Mouse (Mus musculus): ENCODE results near the gene Glis2.
A peak's percentile ranks its signal among the peaks of the same experiment; 100 is the strongest.
"Not testable (repeated sequence)": the region's sequence is repeated elsewhere in the genome, so short reads cannot be mapped to it uniquely, and the experiment has no call there.

Glis2 gene

DNA sequence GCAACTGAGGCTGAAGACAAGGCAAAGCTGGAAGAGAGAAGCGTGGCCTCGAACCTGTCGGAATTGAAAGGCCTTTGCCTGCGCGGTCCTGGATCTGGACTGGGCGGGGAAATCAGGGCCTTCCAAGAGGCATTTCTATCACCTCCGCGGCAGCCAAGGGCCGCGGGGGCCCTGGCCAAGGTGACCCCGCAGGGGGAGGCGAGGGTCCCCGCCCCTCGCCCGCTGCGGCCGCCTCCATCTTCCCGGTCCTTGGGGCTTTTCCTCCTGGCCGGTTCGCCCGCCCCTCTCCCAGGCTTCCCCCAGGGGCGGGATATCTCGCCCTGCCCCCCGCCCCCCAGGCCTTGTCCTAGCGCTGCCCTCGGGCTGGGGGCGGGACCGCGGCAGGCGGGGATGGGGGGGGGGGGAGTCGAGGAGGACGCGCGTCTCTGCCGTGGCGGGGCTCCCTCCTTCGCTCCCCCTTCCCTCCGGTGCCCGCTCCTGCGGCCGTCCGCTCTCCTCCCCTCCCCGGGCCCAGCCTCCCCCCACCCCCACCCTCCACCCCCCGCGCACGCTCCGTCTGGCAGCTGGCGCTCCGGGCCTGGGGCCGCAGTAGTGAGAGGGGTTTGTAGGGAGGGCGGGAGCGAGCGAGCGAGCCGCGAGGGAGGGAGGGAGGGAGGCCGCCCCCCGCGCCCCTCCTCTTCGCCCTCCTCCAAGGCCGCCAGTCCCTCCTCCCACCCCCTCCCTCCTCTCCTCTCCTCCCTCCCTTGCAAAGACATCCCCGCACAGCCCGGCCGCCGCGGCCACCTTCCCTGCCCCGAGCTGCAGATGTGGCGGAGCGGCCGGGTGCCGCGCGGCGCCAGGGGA lies at the start of gene Glis2:
Gene Glis2, plus strand, starts transcription at position 743 of the 843 bp plus-strand sequence.
- DNase-seq = peak; percentile 81 to 91

DNA sequence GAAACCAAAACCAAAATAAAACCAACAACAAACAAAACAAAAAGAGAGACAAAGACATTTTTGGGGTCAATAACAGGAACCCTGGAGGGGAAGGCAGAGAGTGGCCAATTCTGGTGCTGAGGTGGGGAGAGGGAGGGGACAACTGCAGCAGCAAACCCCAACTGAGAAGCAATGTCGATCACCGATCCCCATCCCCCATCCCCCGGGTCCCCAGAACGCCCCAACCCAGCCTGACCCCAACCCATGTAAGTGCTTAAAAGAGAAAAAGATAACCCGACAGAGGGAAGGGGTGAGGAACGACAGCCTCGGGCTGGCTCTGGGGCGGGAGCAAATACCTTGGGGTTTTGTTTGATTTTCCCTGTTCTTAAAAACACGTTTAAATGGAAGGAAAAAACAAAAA lies 49.7 kb upstream of the Glis2 start:
- no peak for DNase-seq

DNA sequence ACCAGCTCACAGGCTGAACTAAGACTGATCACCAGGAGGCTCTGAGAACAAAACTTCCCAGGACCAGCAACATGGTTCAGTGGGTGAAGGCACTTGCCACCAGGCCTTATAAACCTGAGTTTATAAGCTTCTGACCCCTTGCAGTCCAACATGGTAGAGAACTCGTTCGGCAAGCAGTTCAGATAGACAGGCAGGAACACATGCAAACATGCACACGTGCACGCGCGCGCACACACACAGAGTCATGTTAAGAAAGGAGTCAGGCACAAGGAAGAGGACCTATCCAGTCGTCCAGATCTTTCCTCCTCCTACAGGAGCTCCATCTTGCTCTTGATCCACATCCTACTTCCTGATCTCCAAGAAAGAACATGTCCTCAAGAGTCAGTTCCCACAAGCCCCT lies 47.7 kb upstream of the Glis2 start:
- DNase-seq = no peak

DNA sequence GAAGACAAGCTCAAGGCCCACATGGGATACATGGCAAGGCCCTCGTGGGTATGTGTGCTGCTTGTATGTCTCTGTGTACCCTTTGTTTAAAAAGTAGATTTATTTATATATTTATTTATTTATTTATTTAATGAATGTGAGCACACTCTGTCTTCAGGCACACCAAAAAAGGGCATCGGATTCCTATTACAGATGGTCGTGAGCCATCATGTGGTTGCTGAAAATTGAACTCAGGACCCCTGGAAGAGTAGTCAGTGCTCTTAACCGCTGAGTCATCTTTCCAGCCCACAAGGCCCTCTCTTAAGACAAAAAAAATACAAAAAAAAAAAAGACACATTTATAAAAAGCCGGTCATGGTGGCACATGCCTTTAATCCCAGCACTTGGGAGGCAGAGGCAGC lies 46.9 kb upstream of the Glis2 start:
- DNase-seq = no peak

DNA sequence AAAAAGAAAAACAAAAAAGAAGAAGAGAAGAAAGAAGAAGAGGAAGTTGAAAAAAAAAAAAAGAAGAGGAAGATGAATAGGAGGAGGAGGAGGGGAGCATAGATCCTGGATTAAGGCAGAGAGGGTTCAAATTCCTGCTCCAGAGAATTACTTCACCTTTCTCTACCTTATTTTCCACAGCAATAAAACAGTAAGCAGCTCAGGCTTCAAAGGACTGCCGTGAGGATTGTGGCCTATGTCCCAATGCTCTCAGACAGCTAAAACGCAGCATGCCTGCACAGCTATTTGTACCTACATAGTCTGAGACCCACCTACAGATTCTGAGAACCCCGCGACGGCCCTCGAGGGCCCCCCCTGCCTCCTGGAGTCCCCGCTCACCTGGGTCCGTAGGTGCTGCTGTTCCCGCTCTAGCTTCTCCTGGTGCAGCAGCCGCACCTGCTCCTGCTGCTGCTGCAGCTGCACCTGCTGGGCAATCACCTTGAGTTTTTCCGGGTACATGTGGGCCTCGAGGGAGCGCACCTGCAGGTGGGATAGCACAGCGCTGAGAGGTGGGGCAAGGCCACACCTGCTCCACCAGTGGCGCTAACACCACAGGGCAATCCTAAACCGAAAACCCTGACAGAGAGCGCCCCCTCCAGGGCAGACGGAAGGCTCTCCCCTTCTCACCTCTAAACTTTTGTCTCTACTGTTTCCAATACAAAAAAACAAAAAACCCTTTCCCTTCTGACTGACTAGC lies 45.4 kb upstream of the Glis2 start:
- peak in 1 of 2 experiments; percentile 31 for DNase-seq

DNA sequence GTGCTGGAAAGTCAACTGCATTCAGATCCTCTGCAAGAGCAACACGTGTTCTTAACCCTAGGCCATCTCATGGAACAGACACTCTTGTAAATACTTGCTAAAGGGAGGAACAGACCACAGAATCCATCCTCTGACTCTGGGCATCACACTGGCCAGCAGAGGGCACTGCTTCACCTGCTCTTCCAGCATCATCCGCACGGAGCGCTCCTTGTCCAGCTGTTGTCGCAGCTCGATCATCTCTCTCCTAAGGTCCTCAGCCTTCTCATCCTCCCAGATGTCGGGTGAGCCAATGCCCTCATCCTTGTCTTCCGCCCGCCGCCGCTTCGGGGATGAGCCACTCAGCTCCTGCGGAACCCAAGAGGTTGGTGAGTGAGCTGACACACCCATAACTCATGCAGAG lies 43.5 kb upstream of the Glis2 start:
- peak; percentile 85 to 89 for DNase-seq

DNA sequence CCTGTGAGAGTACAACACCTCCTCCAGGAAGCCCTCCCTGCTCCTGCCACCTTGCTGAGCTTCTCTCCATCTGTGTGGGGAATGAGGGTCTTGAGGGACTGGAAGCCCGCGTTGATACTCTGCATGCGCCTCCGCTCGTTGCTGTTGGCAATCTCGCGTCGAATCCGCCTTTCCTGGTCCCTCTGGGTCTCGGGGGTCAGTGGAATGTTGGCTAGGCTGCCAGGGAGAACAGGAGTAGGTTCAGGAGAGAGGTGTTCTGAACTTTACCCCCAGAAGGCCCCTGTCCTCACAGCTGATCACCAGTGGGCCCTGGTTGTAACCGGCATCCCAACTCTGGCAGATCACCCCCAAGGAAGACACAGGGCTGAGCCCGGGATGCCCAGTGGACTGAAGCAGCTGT lies 42.6 kb upstream of the Glis2 start:
- DNase-seq = no peak

DNA sequence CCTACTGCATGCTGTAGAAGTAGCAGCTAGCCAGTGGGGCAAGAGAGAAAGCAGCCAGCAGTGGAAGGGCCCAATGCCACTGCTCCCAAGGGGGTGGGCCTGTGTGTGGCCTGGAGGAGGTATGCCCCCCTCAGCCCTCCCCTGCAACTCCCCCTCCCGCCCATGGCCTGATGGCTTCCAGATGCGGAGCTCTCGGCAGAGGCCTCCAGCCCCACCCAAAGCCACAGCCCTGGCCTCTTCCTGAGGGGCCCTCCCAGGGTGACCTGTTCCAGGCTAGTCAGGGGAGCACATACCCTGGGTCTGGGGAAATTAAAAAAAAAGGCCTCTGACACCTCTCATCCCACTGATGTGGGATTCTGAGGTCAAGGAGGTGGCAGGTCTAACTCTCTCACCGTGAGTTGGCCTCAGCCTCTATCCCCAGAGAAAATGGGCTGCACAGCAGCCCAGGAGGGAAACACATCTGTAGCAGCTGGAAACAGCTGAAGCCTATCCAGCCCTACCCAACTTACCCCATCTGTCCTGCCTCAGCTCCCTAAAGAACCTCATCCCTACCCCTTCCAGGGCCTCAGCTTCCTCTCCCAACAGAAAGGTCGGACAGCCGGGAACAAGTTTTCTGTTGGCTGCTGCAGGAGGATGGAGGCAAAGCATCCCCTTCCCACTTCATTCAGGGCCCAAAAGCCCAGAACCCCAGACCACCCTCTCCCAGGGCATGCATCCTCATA lies 41.5 kb upstream of the Glis2 start:
- peak; percentile 43 to 56 for DNase-seq

DNA sequence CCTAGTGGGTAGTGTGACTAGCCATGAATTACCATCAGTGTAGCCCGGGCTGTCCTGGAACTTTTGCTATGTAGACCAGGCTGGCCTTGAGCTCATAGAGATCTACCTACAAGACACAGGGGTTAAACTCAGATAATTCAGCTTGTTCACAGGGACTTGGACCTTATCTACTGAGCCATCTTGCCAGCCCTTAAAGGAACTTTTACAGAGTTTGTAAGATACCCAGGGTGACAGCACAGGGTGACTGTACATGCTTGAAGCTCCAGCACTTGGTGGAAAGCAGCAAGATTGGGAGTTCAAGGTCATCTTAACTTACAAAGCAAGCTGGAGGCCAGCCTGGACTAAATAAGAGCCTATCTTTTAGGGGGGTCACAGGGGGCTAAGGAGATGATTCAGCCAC lies 39.0 kb upstream of the Glis2 start:
- DNase-seq = no peak

DNA sequence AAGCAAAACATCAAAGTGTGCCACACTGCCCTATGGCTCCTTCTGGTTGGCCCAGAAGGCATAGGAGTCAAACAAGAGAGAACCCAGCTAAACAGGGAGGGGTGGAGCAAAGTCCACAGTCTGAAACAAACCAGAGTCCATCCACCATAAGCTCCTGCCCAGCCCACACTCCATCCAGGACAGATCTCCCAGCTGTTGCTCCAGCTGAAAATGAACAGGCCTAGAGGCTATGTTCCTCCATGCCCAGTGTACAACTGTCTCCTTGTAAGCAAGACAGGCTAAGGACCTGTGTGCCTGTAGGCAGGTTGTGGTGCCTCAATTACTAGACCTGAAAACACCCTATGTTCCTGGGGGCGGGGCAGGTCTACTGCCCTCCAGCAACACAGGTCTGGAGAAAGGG lies 37.4 kb upstream of the Glis2 start:
- DNase-seq = peak in 1 of 2 experiments; percentile 56

DNA sequence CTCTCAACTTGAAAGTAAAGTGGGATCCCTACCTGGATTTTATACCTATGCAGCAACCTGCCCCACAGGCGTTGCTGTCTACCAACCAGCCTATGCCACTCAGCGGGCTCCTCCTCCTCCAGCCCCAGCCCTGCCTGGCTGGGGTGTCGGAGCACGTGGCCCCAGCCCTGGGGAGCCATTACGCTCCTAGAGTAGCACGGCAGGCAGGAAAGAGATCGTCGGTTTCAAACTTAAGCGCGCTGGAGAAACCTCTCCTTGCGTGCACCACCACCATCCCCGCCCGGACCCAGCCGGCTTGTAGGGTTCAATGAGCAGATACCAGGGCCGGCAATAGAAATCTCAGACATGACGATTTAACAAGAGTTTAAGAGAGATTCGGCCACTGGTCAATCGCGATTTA lies 36.6 kb upstream of the Glis2 start:
- DNase-seq = peak; percentile 70 to 81

DNA sequence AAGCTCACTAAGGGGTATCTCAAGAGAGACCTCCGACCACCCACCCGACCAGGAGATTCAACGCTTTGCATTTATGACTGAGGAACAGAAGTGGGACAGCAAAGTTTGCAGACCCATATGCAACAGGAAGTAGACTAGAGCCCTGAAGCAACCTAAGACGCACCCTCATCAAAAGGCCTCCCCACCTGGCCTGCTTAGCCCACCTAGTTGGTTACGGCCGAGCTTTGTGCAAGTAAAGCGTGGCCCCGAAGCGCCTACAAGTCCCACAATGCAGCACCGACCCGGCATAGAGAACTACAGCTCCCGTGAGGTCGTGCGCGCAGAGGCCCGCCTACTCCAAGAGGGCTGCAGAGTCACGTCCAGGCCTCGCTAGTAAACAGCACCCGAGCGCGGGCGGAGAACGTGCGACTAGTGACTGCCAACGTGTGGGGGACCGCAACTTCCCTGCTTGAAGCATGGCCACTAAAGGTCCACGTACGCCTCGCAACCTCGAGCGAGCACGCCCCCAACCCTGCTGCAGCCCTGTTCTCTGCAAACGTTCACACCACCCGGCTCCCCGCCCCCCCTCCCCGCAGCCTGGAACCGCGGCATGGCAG lies 36.0 kb upstream of the Glis2 start:
- DNase-seq = peak; percentile 91 to 95

DNA sequence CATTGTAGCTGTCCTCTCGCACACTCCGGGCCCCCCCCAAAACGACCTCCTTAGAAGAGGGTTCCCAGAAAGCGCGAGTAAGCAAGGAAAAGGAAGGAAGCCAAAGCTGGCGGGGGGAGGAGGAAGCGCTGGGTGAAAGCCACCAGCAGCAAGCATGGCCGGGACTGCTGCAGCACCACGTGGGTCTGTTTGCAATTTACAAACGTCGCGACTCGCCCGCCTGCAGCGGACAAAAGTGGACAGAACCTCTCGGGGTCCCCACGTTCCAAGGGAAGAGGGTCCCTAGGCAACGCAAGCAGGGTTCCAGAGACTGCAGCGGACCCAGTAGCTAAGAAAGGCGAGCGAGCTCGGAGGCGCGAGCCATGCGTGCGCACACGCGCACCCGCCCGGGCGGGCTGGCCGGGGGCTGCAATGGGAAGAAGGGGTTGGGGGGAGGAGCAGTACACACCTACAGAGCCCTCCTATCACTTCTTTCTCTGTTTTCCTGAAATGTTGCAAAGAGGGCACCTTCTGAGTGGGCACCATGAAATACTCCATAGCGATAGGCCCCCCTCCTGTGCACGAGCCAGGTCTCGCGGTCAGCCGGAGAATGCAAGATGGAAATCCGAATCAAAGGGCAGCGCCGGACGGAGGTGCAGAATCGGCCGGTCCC lies 35.4 kb upstream of the Glis2 start:
- DNase-seq = peak; percentile 73 to 85

DNA sequence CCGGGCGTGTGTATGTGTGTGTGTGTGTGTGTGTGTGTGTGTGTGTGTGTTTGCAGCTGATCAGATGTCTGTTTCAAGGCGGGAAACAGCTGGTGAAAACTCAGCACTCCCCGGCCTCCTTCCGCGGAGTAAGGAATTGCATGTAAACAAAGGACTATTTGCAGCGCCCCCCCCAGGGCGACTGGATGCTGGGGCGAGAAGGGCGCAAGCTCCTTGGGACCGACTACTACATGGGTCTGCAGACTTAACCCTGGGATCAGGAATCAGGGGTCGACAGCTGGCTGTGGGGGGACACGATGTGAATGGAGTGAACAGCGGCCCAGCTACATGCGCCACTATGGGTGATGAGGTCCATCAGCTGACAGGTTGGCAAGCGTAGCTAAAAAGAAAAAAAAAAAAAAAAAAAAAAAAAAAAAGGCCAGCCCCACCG lies 34.8 kb upstream of the Glis2 start, which contains the start of gene Tfap4:
Gene Tfap4, minus strand, starts transcription at position 140 of the 430 bp plus-strand sequence.
- peak; percentile 91 to 95 for DNase-seq

DNA sequence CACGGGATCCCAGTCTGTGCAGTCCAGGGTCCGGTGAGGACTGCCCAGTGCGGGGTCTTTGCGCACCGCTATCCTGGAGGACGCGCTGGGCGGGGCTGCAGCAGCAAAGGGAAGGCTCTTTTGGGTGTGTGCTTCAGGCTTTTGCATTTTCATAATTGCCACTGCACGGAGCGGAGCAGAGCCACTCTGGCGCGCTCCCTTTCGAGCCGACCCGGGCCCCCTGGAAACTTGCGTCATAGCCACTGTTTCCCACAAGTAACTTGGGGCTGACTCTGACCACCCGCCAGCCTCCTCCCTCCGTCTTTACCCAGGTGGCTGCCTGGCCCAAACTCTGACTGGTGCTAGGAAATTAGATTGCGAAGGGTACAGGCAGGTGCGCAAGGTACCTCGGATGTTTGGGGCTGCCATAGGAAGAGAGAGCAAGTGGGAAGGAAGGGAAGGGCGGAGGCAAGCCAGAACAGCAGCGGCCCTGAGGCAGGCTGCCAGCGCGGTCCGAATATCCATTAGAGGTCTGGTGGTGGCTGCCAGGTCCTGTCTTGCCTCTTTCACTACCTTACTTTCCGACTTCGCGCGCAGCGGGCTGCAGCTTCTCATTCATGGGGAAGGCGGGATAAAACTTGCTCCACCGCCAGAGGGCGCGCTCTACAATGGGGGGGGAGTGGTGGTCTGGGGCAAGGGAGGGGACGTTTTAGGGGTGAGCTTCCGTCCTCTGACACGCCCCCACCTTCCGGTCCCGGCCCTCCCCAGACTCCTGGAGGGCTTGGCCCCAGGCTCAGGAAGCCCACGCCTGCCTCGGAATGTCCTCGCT lies 34.2 kb upstream of the Glis2 start:
- peak; percentile 76 to 83 for DNase-seq

DNA sequence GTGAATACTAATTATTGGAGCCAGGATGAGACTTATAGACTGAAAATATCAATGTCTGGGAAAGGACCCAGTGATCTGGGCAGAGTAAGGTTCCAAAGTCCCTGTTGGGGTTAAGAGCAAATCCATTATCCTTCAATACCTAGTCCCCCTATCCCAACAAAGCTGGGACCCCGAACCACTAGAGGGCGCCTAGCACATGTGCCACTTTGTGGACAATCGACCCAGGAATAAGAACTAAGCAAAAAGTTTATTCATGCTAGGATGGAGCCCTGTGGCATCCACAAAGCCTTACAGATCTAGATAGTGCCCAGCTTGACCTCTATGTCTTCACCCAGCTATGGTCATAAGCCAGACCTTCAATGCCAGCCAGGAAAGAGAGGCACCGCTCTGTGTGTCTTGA lies 26.6 kb upstream of the Glis2 start:
- DNase-seq = peak; percentile 95 to 96

DNA sequence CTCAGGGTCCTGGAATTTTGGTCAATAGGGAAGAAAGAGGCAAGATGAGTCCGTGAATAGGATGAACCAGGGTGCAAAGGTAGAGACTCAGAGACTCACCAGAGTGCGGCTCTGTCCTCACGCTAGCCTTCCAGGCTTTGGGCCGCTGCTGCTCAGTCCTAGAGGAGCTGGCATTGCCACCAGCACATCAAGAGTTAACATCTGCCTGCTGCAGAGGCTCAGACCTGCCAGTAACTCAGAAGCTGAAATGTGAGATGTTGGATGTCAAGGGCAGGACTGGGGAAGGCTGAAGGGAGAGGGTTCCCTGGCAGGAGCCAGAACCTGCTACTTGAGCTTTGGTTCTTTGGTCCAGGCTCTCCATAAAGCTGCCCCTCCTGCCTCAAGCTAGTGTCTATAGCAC lies 23.8 kb upstream of the Glis2 start:
- DNase-seq = peak in 1 of 2 experiments; percentile 30

DNA sequence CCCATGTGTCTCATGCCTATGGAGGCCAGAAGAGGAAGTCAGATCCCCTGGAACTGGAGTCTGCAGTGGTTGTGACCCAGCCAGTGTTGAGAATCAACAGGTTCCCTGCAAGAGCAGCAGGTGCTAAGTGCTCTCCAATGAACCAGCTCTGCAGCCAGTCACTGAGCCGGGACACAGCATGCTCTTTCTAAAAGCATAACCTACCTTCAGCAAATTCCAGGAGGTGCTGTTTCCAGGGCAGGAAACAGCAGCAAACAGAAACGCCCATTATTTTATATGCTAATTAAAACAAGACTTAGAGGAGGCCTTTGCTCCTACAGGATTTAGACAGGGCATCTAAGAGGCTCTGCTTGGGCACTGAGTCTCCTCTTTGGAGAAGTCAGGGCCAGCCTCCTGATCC lies 18.5 kb upstream of the Glis2 start:
- DNase-seq = peak in 1 of 2 experiments; percentile 23

DNA sequence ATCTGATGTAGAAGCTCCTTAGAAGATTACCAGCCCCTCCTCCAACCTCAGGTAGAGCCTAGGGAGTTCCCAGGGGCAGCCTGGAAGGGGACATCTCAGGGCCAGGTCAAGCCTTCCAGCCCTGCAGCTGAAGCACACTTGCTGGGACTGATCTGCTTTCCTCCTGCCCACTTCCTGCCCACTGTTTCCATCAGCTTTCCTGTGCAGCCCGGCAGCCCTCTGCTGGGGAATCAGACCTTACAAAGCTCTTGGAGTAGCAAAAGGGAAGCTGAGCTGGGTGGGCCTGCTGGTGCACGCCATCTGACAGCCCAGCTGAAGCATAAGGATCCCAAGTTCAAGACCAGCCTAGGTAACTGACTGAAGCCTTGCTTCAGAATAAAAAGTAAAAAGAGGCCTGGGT lies 17.6 kb upstream of the Glis2 start:
- peak in 1 of 2 experiments; percentile 6 for DNase-seq

DNA sequence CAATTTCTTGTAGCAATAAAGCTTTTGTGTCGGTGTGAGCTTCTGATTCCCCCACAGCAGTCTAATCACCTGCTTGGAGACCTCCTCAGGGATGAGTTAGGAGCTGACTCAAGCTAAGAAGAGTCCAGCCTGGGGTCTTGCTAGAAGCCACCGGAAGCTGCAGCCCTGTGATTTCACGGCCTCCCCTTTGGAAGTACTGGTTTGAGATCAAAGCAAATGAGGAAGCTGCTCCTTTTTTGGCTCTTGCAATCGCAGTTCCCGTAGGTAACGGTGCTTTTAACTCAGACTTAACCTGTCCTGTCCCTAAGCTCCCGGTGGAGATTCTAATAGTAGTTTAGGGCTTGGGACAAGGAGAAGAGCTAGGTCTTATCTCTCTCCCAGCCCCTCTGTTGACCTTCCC lies 15.9 kb upstream of the Glis2 start:
- no peak for DNase-seq

DNA sequence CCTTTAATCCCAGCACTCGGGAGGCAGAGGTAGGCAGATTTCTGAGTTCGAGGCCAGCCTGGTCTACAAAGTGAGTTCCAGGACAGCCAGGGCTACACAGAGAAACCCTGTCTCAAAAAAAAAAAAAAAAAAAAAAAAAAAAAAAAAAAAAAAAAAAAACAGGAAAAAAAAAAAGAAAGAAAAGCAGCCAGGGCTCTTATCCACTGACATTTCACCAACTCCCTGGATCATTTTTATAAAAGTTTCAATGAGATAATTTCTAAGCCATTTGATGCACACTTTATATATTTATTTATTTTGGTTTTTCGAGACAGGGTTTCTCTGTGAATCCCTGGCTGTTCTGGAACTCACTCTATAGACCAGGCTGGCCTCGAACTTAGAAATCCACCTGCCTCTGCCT lies 13.3 kb upstream of the Glis2 start:
- not testable (repeated sequence) for DNase-seq
